Mouse (Mus musculus) heart, embryonic 14.5 days (tissue): ENCODE results near the gene Jam3. TPM values are rescaled to one million over a fixed set of nuclear protein-coding genes. Genes with fewer than 3 reads are reported as not detected.

ENCODE experiments used
- ATAC-seq: fragments of 200-750 bp; cut with Nextera tagmentation; 2 replicates; pipeline ENCODE4 v1.8.0; 2017; ENCODE audit warnings: low read depth, moderate TSS enrichment; ENCODE audit not compliant: insufficient number of reproducible peaks, insufficient read depth, low FRiP score
- H3K27ac ChIP-seq, 2 experiments: fragments of 200-500 bp in 1 of 2; fragments of 300-500 bp in 1 of 2; sonication (generic) in 1 of 2; replicated peaks in 1 of 2; 2 replicates each; pipeline ENCODE4 v1.5.1; 2012 to 2014; ENCODE audit warnings: low read depth in 2 of 2, low read length in 2 of 2, control low read depth in 1 of 2, mild to moderate bottlenecking in 1 of 2, mixed read lengths in 1 of 2; ENCODE audit not compliant: control insufficient read depth in 1 of 2, insufficient read depth in 1 of 2
- H3K27me3 ChIP-seq: fragments of 300-500 bp; sonication (generic); 2 replicates; pipeline ENCODE4 v1.6.1; 2014; ENCODE audit warnings: mild to moderate bottlenecking, low read length, control low read depth; ENCODE audit not compliant: control insufficient read depth, insufficient read depth
- H3K36me3 ChIP-seq: fragments of 300-500 bp; sonication (generic); 2 replicates; pipeline ENCODE4 v1.6.1; 2014; ENCODE audit warnings: mild to moderate bottlenecking, control low read depth, low read length, mixed read lengths; ENCODE audit not compliant: control insufficient read depth, insufficient read depth
- H3K4me1 ChIP-seq, 2 experiments: fragments of 200-500 bp in 1 of 2; fragments of 300-500 bp in 1 of 2; sonication (generic) in 1 of 2; 2 replicates each; pipeline ENCODE4 v1.6.1; 2012 to 2014; ENCODE audit warnings: low read length in 2 of 2, control low read depth in 1 of 2, mixed read lengths in 1 of 2; ENCODE audit not compliant: control insufficient read depth in 2 of 2, insufficient read depth in 2 of 2
- H3K4me2 ChIP-seq: fragments of 300-500 bp; sonication (generic); 2 replicates; pipeline ENCODE4 v1.6.1; 2014; ENCODE audit warnings: mild to moderate bottlenecking, low read length
- H3K4me3 ChIP-seq, 2 experiments: fragments of 200-500 bp in 1 of 2; fragments of 300-500 bp in 1 of 2; sonication (generic) in 1 of 2; 2 replicates each; pipeline ENCODE4 v1.5.1; 2012 to 2014; ENCODE audit warnings: low read length in 2 of 2, mild to moderate bottlenecking in 2 of 2, control low read depth in 1 of 2, low read depth in 1 of 2, moderate library complexity in 1 of 2; ENCODE audit not compliant: control insufficient read depth in 1 of 2, insufficient read depth in 1 of 2
- H3K9ac ChIP-seq: fragments of 300-500 bp; sonication (generic); 2 replicates; pipeline ENCODE4 v1.6.1; 2014; ENCODE audit warnings: mild to moderate bottlenecking, low read length
- H3K9me3 ChIP-seq: fragments of 300-500 bp; sonication (generic); 2 replicates; pipeline ENCODE4 v1.6.1; 2016; ENCODE audit warnings: low read length, control low read depth; ENCODE audit not compliant: control insufficient read depth
- WGBS: fragments of 180-500 bp; shearing (Covaris S2); extraction: QIAGEN DNeasy Blood & Tissue Kit; methylation state at CpG from one replicate; pipeline ENCODE4 v1.1.7; 2014; 5-methylcytosine and 5-hydroxymethylcytosine counted together
- polyA plus RNA-seq: library from polyadenylated mRNA; unstranded; fragments of >200 nt; fragmentation: Nextera tagmentation; extraction: Ambion mirVana; gene quantifications from 2 replicates; pipeline ENCODE4 v1.2.1, GENCODE M21; 2014

Jam3 gene
- polyA plus RNA-seq, 1 experiment from 2014 or later: 40.9 TPM

GRCm38 (mm10) chr9:27180492-27180891 is 25.3 kb upstream of the Jam3 start:
- no peak overlapping the region for H3K4me3 ChIP-seq
- no peak overlapping the region for H3K27ac ChIP-seq
- H3K4me1 ChIP-seq: no peaks in the 10 kb centered on the region; a peak in 1 of 4 replicates
- H3K4me2 ChIP-seq: no peak overlapping the region
- ATAC-seq: no peak
- 43% methylated on average over 3 of the region's 3 CpGs for WGBS
- peaks cover 3% of the 10 kb centered on the region; the same call in 1 of the 2 replicates for H3K27me3 ChIP-seq
- H3K9me3 ChIP-seq: no peaks in the 10 kb centered on the region
- no peaks in the 10 kb centered on the region for H3K36me3 ChIP-seq
- no peak overlapping the region for H3K9ac ChIP-seq

GRCm38 (mm10) chr9:27178935-27179334 is 23.7 kb upstream of the Jam3 start:
- 51% methylated on average over 4 of the region's 4 CpGs for WGBS
- H3K9me3 ChIP-seq: no peaks in the 10 kb centered on the region
- ATAC-seq: no peak
- H3K4me3 ChIP-seq: no peak overlapping the region
- H3K36me3 ChIP-seq: no peaks in the 10 kb centered on the region
- H3K27ac ChIP-seq: no peak overlapping the region
- H3K4me1 ChIP-seq: no peaks in the 10 kb centered on the region; a peak in 1 of 4 replicates
- H3K27me3 ChIP-seq: peaks cover 3% of the 10 kb centered on the region; the same call in 1 of the 2 replicates
- H3K9ac ChIP-seq: no peak overlapping the region
- H3K4me2 ChIP-seq: no peak overlapping the region

DNA sequence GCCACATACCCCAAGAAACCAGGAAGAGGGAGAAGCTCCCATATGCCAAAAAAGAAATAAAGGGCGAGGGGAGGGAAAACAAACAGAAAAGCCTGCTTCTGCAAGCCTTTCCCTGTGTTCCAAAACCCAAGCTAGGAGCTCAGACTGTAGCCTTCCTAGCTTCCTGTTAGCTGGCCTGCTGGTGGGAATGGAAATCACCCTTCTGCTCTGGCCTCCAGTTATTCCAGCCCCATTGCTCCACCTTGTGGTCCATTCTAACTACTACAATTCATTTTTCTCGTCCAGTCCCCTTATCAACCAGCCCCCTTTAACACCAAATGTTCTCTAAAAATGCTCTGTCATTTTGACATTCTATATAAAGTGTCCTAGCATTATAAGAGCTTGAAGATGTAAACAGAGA is 20.9 kb upstream of the Jam3 start:
- no peak for ATAC-seq
- H3K27ac ChIP-seq: no peak overlapping the region
- 3% methylated on average over 2 of the region's 2 CpGs for WGBS
- no peaks in the 10 kb centered on the region; a peak in 1 of 4 replicates for H3K4me1 ChIP-seq
- no peak overlapping the region for H3K9ac ChIP-seq
- H3K4me3 ChIP-seq: no peak overlapping the region
- H3K4me2 ChIP-seq: no peak overlapping the region
- H3K9me3 ChIP-seq: no peaks in the 10 kb centered on the region
- no peaks in the 10 kb centered on the region for H3K36me3 ChIP-seq
- peaks cover 3% of the 10 kb centered on the region; the same call in 1 of the 2 replicates for H3K27me3 ChIP-seq

DNA sequence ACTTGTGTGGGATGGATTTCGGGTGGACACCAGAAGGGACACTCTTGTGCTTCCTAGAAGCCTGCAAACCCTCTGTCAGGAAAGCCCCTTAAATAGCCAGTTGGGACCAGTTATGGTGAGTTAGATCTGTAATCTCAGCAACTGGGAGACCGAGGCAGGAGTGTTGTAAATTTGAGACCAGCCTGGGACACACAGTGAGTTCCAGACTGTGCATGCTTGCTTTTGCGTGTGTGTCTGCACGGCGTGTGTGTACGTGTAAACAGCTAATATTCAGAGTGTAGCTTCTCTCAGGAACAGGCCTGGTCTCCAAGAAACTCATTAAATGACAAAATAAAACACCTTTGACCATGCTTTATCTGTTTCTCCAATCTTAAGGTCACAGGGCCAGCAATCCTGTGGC is 20.5 kb upstream of the Jam3 start:
- Histone ChIP-seq H3K36me3 (no peaks in the 10 kb centered on the region), H3K9ac (no peak overlapping the region), H3K9me3 (no peaks in the 10 kb centered on the region), H3K27ac (no peak overlapping the region), H3K4me1 (no peaks in the 10 kb centered on the region; a peak in 1 of 4 replicates), H3K27me3 (peaks cover 3% of the 10 kb centered on the region; the same call in 1 of the 2 replicates), H3K4me2 (no peak overlapping the region), H3K4me3 (no peak overlapping the region)
- WGBS: 88% methylated on average over 6 of the region's 6 CpGs
- ATAC-seq: no peak

GRCm38 (mm10) chr9:27175241-27175640 is 20.0 kb upstream of the Jam3 start:
- Histone ChIP-seq H3K36me3 (no peaks in the 10 kb centered on the region), H3K27me3 (peaks cover 3% of the 10 kb centered on the region; the same call in 1 of the 2 replicates), H3K9ac (no peak overlapping the region), H3K4me1 (no peaks in the 10 kb centered on the region; a peak in 1 of 4 replicates), H3K9me3 (no peaks in the 10 kb centered on the region), H3K4me3 (no peak overlapping the region), H3K27ac (no peak overlapping the region), H3K4me2 (no peak overlapping the region)
- ATAC-seq: no peak
- 82% methylated on average over 13 of the region's 13 CpGs for WGBS

DNA sequence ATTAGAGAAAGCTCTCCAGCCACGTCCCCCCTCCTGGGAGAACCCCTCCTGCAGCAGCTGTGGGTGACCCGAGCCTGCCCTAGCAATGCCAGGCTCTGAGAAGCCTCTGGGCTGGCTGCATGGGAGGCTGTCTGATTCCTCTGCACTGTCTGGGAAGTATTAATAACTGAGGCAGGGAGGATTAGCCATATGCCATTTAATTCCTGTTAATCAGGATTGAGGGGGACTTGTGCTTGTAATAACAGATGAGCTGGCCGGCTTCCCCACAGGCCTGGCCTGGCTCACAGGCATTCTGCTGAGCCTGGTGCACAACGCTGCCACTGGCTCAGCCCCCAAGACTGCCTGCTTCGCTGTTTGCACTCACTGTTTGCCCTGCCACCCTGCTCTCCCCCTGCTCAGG is 18.9 kb upstream of the Jam3 start:
- ATAC-seq: no peak
- H3K9me3 ChIP-seq: no peaks in the 10 kb centered on the region

DNA sequence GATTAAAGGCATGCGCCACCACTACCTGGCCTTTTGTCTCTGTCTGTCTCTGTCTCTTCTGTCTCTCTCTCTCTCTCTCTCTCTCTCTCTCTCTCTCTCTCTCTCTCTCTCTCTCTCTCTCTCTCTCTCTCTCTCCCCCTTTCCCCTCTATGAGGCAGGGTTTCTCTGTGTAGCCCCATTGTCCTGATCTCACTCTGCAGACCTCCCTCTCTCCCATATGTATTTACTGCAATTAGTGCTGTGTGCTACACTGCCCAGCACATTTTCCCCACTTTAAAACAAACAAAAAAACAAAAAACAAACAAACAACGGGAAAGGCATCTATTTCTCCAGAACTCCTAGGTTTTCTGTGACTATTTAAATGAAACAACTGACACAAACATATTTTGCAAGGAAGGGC is 18.4 kb upstream of the Jam3 start:
- no peaks in the 10 kb centered on the region for H3K9me3 ChIP-seq
- H3K9ac ChIP-seq: no peak overlapping the region
- H3K27me3 ChIP-seq: peaks cover 3% of the 10 kb centered on the region; the same call in 1 of the 2 replicates
- 64% methylated on average over 2 of the region's 2 CpGs for WGBS
- H3K27ac ChIP-seq: no peak overlapping the region
- no peaks in the 10 kb centered on the region; a peak in 1 of 4 replicates for H3K4me1 ChIP-seq
- no peak for ATAC-seq
- H3K36me3 ChIP-seq: no peaks in the 10 kb centered on the region
- no peak overlapping the region for H3K4me2 ChIP-seq
- H3K4me3 ChIP-seq: no peak overlapping the region

More for the DNA sequence above, 18.9 kb upstream of the Jam3 start:
- Histone ChIP-seq H3K9ac (no peak overlapping the region), H3K4me1 (no peaks in the 10 kb centered on the region; a peak in 1 of 4 replicates), H3K27ac (no peak overlapping the region), H3K4me3 (no peak overlapping the region), H3K27me3 (peaks cover 3% of the 10 kb centered on the region; the same call in 1 of the 2 replicates), H3K4me2 (no peak overlapping the region), H3K36me3 (no peaks in the 10 kb centered on the region)
- WGBS: 44% methylated on average over 5 of the region's 5 CpGs

- ATAC-seq: no peak
- no peak overlapping the region for H3K4me3 ChIP-seq
- WGBS: 68% methylated on average over 6 of the region's 6 CpGs
- H3K4me2 ChIP-seq: no peak overlapping the region
- H3K36me3 ChIP-seq: no peaks in the 10 kb centered on the region
- H3K27me3 ChIP-seq: peaks cover 3% of the 10 kb centered on the region; the same call in 1 of the 2 replicates
- H3K9ac ChIP-seq: no peak overlapping the region
- no peaks in the 10 kb centered on the region for H3K9me3 ChIP-seq
- no peaks in the 10 kb centered on the region; a peak in 1 of 4 replicates for H3K4me1 ChIP-seq
- no peak overlapping the region for H3K27ac ChIP-seq
These were observed 17.6 kb upstream of the Jam3 start for GRCm38 (mm10) chr9:27172839-27173238.
